Mouse (Mus musculus) gonadal fat pad, adult 2 months (tissue): ENCODE measurements around the gene Crnn. TPM values are rescaled to one million over a fixed set of nuclear protein-coding genes. Genes with fewer than 3 reads are reported as not detected.

Source experiments
- DNase-seq: peaks from one replicate; pipeline ENCODE4 v3.0.0-alpha.2; 2012; ENCODE audit warnings: low read depth
- polyA plus RNA-seq: library from polyadenylated mRNA; depleted of rRNA; stranded (reverse); fragments of >200 nt; gene quantifications from 2 replicates; pipeline ENCODE4 v1.2.3, GENCODE M21; 2012; rRNA removed

Crnn gene
- polyA plus RNA-seq, result not detected in 2 replicates

DNA sequence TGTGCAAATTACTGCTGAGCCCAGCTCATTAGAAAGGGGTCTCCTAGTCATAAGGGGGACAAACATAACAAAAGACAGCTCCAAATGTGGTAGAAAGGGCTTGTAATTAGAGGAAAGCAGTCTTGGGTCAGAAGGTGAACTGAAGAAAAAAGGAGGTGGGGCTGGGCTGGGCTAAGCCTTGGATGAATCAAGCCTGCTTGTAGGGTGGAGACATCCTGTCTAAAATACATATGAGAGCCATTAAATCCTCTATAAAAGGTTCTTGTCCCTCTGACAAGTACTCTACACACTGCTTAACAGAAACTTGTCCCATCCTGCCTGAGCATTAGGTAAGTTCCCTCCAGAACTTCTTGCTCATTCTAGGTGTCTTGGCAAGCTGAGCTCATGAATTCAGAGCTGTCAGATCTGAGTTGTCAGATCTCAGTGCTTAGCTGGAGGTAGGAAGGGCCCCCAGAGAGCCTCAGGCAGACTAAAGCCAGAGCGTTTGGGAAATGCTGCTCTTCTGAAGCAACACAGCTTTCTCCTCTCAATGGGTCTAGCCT lies at the start of gene Crnn:
Crnn (plus strand) TSS at position 278 of the 542 bp plus-strand sequence.
- peak; percentile 54 for DNase-seq

DNA sequence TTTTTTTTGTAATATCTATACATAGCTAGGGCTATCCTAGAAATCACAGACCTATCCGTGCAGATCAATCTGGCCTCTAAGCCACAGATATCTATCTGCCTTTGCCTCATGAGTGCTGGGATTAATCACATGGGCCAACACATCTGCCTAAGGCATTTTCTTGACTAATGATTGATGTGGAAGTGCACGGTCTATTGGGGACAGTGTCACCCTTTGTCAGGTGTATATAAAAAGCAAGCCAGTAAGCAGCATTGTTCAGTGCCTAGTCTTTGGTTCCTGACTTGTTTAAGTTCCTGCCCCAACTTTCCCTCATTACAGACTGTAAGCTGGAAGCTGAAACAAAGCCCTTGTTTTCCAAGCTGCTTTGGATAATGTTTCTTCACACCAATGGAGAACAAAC lies 48.1 kb upstream of the Crnn start:
- DNase-seq, result no peak

- DNase-seq, result no peak
Measured at GRCm38 (mm10) chr3:93111668-93112067, 32.9 kb upstream of the Crnn start.

GRCm38 (mm10) chr3:93114481-93114880 lies 30.1 kb upstream of the Crnn start:
- no peak for DNase-seq

- DNase-seq, result no peak
Measured at GRCm38 (mm10) chr3:93119101-93119500, 25.5 kb upstream of the Crnn start.

DNA sequence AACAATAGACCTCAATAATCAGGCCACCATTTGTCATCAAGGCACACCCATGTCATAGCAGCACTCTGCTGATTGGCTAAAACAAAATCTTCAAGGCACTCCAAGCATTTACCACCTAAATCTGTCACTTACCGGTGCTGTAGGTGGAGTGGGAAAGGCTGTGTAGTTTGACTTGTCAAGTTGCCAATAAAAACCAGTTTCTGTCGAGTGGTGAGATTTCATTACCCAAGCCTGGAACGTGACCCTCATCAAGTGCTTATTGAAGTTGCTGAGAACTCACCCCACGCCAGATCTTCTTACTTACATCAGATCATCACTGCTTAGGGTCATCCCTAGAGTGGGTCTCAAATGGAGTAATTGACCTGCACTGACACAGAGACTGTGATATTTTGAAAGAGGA lies 16.5 kb upstream of the Crnn start:
- DNase-seq, result no peak

DNA sequence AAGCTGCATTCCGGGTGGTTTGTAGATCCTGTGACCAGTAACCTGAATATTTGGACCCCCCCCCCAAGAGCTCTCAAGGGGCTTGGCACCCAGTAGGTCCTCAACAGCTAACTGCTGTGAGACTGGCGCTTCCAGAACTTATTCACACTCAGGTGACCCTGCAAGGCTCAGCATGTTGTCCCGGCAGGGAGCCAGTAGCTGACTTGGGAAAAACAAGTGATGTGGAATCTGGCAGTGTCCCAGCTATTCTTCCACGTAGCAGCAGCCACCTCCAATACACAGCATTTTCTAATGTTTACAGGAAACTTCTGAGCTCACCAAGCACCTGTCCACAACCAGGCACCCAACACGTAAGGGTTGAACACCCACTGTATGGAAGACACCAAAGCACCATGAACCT lies 15.5 kb upstream of the Crnn start:
- no peak for DNase-seq

DNA sequence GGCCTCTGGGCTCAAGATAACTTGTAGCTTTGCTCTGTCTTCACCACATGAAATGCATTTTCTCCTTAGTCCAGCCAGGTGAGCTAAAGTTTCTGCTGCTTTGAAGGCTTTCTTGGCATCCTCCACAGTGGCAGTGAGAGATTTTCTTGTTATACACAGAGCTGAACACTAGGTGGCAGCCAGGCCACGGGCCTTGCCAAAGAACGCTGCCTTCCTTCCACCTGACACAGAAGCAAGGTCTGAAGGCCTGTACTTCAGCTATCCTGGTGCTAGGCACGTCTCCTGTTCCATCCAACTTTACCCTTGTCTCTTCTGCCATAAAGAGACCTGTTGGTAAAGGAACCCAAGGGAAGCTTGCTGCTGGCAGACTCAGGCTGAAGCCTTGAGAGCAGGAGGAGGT lies 14.1 kb upstream of the Crnn start:
- DNase-seq, result no peak

DNA sequence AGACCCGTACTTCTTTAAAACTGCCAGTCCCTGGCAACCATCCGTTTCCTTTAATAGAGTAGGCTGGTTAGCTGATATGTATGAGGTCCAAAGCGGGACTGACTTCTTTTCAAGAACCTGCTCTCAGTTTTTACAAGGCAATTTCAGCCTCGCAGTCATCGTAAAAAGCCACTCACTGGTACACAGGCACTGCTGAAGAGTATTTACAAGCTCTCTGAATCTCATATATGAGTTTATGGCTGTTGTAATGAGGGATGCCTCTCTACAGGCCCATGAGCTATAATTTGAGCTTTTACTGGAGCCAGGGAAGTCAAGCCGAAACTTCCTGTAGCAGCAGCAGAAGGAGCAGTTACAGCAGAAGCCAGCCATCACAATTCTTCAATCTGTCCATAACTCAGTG lies 17.9 kb downstream of the Crnn start:
- DNase-seq, result no peak

GRCm38 (mm10) chr3:93162996-93163592 lies 18.5 kb downstream of the Crnn start:
- DNase-seq, result peak; percentile 70

GRCm38 (mm10) chr3:93180856-93181255 lies 36.3 kb downstream of the Crnn start:
- peak; percentile 46 for DNase-seq

DNA sequence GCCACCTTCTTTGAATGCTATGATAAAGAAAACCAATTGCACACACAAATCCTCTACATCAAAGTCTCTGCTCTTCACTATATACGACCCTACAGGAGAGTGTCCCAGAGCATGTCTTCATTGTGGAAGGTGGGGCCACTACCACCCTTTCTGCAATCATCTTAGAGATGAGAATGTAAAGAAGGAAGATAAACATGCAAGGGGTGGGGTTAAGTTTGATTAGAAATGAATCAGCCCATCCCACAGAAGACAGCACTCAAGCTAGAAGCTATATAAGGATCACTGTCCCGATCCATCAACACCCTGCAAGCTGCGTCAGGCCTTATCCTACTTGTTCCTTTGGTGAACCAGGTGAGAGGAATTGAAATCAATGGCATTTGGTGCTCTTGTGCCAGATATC lies 52.4 kb downstream of the Crnn start, which contains the start of gene Flg2:
Flg2 (plus strand) TSS at position 301 of the 400 bp plus-strand sequence.
- no peak for DNase-seq

Other genes with a start within 250 kb of the Crnn start
- gene Lce3a, start 218.6 kb upstream of the Crnn start, polyA plus RNA-seq, result not detected in 2 replicates
- not detected in 2 replicates for gene Lce3b, start 211.8 kb upstream of the Crnn start, polyA plus RNA-seq
- gene Lce3c, start 200.3 kb upstream of the Crnn start, polyA plus RNA-seq, result not detected in 2 replicates
- not detected in 2 replicates for gene Lce3d, start 187.4 kb upstream of the Crnn start, polyA plus RNA-seq
- not detected in 2 replicates for gene Lce3e, start 177.7 kb upstream of the Crnn start, polyA plus RNA-seq
- not detected in 2 replicates for gene Lce3f, start 152.6 kb upstream of the Crnn start, polyA plus RNA-seq
- gene Crct1, start 129.1 kb upstream of the Crnn start, polyA plus RNA-seq, result not detected in 2 replicates
- not detected in 2 replicates for gene Lce1m, start 125.7 kb upstream of the Crnn start, polyA plus RNA-seq
- not detected in 2 replicates for gene Gm4858, start 76.0 kb upstream of the Crnn start, polyA plus RNA-seq
- gene Flg2, start 52.5 kb downstream of the Crnn start, polyA plus RNA-seq, result not detected in 2 replicates
- gene Flg, start 128.7 kb downstream of the Crnn start, polyA plus RNA-seq, result not detected in 2 replicates
- gene Hrnr, start 175.0 kb downstream of the Crnn start, polyA plus RNA-seq, result not detected in 2 replicates
- not detected in 2 replicates for gene Rptn, start 248.9 kb downstream of the Crnn start, polyA plus RNA-seq